Comparison of ENCODE assay signal across 11 mouse cellular contexts in the genomic region with DNA sequence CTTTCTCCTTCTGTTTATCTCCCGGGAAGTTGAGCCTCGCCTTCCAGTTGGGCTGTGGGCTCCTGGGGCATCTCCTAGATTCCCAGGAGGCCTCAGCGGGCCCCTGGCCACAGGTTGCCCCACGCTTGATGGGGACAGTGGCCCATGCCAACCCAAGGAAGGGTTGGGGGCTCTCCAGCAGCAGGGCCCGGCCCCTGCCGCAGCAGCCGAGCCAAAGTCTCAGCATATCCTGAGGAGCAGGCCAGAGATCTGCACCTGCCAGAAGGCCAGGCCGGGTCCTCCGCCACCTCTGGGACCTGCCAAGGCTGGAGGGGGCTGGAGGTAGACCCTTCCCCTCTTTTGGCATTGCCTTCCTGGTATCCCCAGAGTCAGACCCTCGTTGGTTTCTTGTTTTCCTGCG. TPM values are rescaled to one million over a fixed set of nuclear protein-coding genes. Genes with fewer than 3 reads are reported as not detected.
DNase-seq lines count a peak whose midpoint lies in the region; ATAC-seq and TF ChIP-seq lines count a peak whose summit lies in the region.
"Had no signal": no experiment of that assay in that cellular context is flagged by ENCODE, and none has a peak within 500 bp of the region (broad histone marks: within the 10 kb centered on the region; RNA-seq: fewer than 3 reads in every experiment).

No protein-coding gene starts in this region.

- WGBS in kidney, embryonic 14.5 days: 0% methylated on average over 10 of the region's 11 CpGs
- 4% methylated on average over 10 of the region's 11 CpGs for WGBS in embryonic facial prominence, embryonic 14.5 days
- 2% methylated on average over 11 of the region's 11 CpGs for WGBS in hindbrain, postnatal 0 days
- WGBS in neural tube, embryonic 11.5 days: 2% methylated on average over 11 of the region's 11 CpGs

- H3K27me3 ChIP-seq in kidney, embryonic 14.5 days (ENCODE audit: control insufficient read depth, insufficient read depth, low read length): peaks cover 64% of the 10 kb centered on the region
- H3K27me3 ChIP-seq in embryonic facial prominence, embryonic 14.5 days (replicated peaks; ENCODE audit: control insufficient read depth, insufficient read depth, low read length): peaks cover 66% of the 10 kb centered on the region
- H3K27me3 ChIP-seq in hindbrain, postnatal 0 days (ENCODE audit: insufficient read depth, low read length): peaks cover 5% of the 10 kb centered on the region
- peaks cover 49% of the 10 kb centered on the region for H3K27me3 ChIP-seq in neural tube, embryonic 11.5 days (ENCODE audit: control insufficient read depth, insufficient read depth, low read length)

- H3K36me3 ChIP-seq in kidney, embryonic 14.5 days (ENCODE audit: control insufficient read depth, insufficient read depth, low read length): no peaks in the 10 kb centered on the region
- no peaks in the 10 kb centered on the region for H3K36me3 ChIP-seq in embryonic facial prominence, embryonic 14.5 days (ENCODE audit: control insufficient read depth, insufficient read depth, low read length)
- H3K36me3 ChIP-seq in hindbrain, postnatal 0 days (ENCODE audit: insufficient read depth, low read length): no peaks in the 10 kb centered on the region
- no peaks in the 10 kb centered on the region for H3K36me3 ChIP-seq in neural tube, embryonic 11.5 days (ENCODE audit: control insufficient read depth, insufficient read depth, low read length)
- H3K36me3 ChIP-seq: liver, embryonic 15.5 days had no signal

- no peaks in the 10 kb centered on the region; the same call in 1 of the 2 replicates for H3K9me3 ChIP-seq in kidney, embryonic 14.5 days (ENCODE audit: control insufficient read depth, low read length)
- H3K9me3 ChIP-seq in embryonic facial prominence, embryonic 14.5 days (ENCODE audit: control insufficient read depth, low read length): no peaks in the 10 kb centered on the region
- H3K9me3 ChIP-seq in hindbrain, postnatal 0 days (ENCODE audit: low read length): no peaks in the 10 kb centered on the region
- no peaks in the 10 kb centered on the region for H3K9me3 ChIP-seq in neural tube, embryonic 11.5 days (ENCODE audit: control insufficient read depth, low read length)
- H3K9me3 ChIP-seq: liver, embryonic 15.5 days had no signal

- peak overlapping the region; percentile 50 for H3K4me3 ChIP-seq in kidney, embryonic 14.5 days (ENCODE audit: low read length)
- peak overlapping the region; percentile 48 for H3K4me3 ChIP-seq in embryonic facial prominence, embryonic 14.5 days (ENCODE audit: low read depth, low read length)
- H3K4me3 ChIP-seq in hindbrain, postnatal 0 days (ENCODE audit: low read length): peak overlapping the region; percentile 65
- H3K4me3 ChIP-seq in neural tube, embryonic 11.5 days (ENCODE audit: low read depth, low read length): peak overlapping the region; percentile 58
- H3K4me3 ChIP-seq: gastrocnemius, adult 2 months; liver, embryonic 15.5 days had no signal

- ATAC-seq in kidney, embryonic 14.5 days (ENCODE audit: low FRiP score, low TSS enrichment): no peak
- ATAC-seq in embryonic facial prominence, embryonic 14.5 days (ENCODE audit: low read depth): no peak
- ATAC-seq in hindbrain, postnatal 0 days: peak; percentile 25
- ATAC-seq in neural tube, embryonic 11.5 days (ENCODE audit: insufficient read depth, low FRiP score, low TSS enrichment): no peak

- H3K4me2 ChIP-seq in kidney, embryonic 14.5 days (replicated peaks; ENCODE audit: low read depth, low read length): peak overlapping the region; percentile 89
- peak overlapping the region; percentile 85 for H3K4me2 ChIP-seq in embryonic facial prominence, embryonic 14.5 days (ENCODE audit: low read depth, low read length)
- peak overlapping the region; percentile 77 for H3K4me2 ChIP-seq in hindbrain, postnatal 0 days (ENCODE audit: low read depth, low read length)
- peak overlapping the region; percentile 87 for H3K4me2 ChIP-seq in neural tube, embryonic 11.5 days (ENCODE audit: low read depth)
- H3K4me2 ChIP-seq: liver, embryonic 15.5 days had no signal

- no peak overlapping the region for H3K9ac ChIP-seq in kidney, embryonic 14.5 days (ENCODE audit: low read depth, low read length)
- no peak overlapping the region for H3K9ac ChIP-seq in embryonic facial prominence, embryonic 14.5 days (ENCODE audit: low read depth, low read length)
- H3K9ac ChIP-seq in hindbrain, postnatal 0 days (replicated peaks; ENCODE audit: low read length): peak overlapping the region; percentile 69
- H3K9ac ChIP-seq in neural tube, embryonic 11.5 days (ENCODE audit: low read length): peak overlapping the region; percentile 58
- H3K9ac ChIP-seq: liver, embryonic 15.5 days had no signal

- no peak for DNase-seq in kidney, postnatal 10 days
- no peak for DNase-seq in embryonic facial prominence, embryonic 14.5 days (ENCODE audit: low spot score)
- DNase-seq in hindbrain, postnatal 0 days (ENCODE audit: low spot score): no peak
- no peak for DNase-seq in neural tube, embryonic 11.5 days (ENCODE audit: low spot score)
- no peak for DNase-seq in cerebellum, adult 18-20 months
- DNase-seq in thymus, postnatal 4 days: no peak
- no peak for DNase-seq in retina, embryonic 14.5 days (ENCODE audit: low spot score)
- DNase-seq: gastrocnemius, adult 2 months; kidney, adult 9 months had no signal

- H3K27ac ChIP-seq in kidney, embryonic 14.5 days (ENCODE audit: low read depth, low read length): no peak overlapping the region
- H3K27ac ChIP-seq in embryonic facial prominence, embryonic 14.5 days (replicated peaks; ENCODE audit: low read depth, low read length): no peak overlapping the region
- H3K27ac ChIP-seq in hindbrain, postnatal 0 days: peak overlapping the region; percentile 52; the same call in 1 of the 2 replicates
- no peak overlapping the region for H3K27ac ChIP-seq in neural tube, embryonic 11.5 days (ENCODE audit: low read depth, low read length)
- H3K27ac ChIP-seq: gastrocnemius, adult 2 months; liver, embryonic 15.5 days had no signal

- H3K4me1 ChIP-seq in kidney, embryonic 14.5 days (ENCODE audit: control insufficient read depth, insufficient read depth, low read length): peaks cover 11% of the 10 kb centered on the region
- no peaks in the 10 kb centered on the region for H3K4me1 ChIP-seq in embryonic facial prominence, embryonic 14.5 days (ENCODE audit: control insufficient read depth, insufficient read depth, low read length)
- H3K4me1 ChIP-seq in hindbrain, postnatal 0 days (ENCODE audit: insufficient read depth, low read length): peaks cover 8% of the 10 kb centered on the region
- H3K4me1 ChIP-seq in neural tube, embryonic 11.5 days (ENCODE audit: control insufficient read depth, insufficient read depth, low read length): 0 out of 2 replicates have a peak, but pooled peaks cover 3% of the 10 kb centered on the region
- H3K4me1 ChIP-seq: liver, embryonic 15.5 days had no signal

- TF ChIP-seq CTCF in hindbrain, postnatal 0 days (IDR thresholded peaks at IDR 0.05; ENCODE audit: low read depth): no peak

RNA-seq across cellular contexts. Expression of a gene that starts 1.6 kb away (rescaled TPM):
- polyA plus RNA-seq in kidney, embryonic 14.5 days (2014; fragmentation: Nextera tagmentation; extraction: Ambion mirVana): 0.30 and 0.46 TPM in 2 replicates
- 4.0 and 4.9 TPM in 2 replicates for polyA plus RNA-seq in embryonic facial prominence, embryonic 14.5 days (2014; fragmentation: Nextera tagmentation; extraction: Ambion mirVana)
- 66.0 and 75.2 TPM in 2 replicates for total RNA-seq in hindbrain, postnatal 0 days (2014; rRNA removed)
- polyA plus RNA-seq in hindbrain, postnatal 0 days (2015; fragmentation: Nextera tagmentation; extraction: Ambion mirVana): 98.3 and 102 TPM in 2 replicates
- polyA plus RNA-seq in neural tube, embryonic 11.5 days (2014; fragmentation: Nextera tagmentation; extraction: Ambion mirVana): 16.9 and 18.1 TPM in 2 replicates
- total RNA-seq: gastrocnemius, adult 2 months had no signal

Comparison
In these comparisons a context has a peak if more than half of its experiments do, and no peak if none do; other contexts are left out.
1. H3K9ac ChIP-seq: peak in hindbrain, postnatal 0 days (single experiment) and neural tube, embryonic 11.5 days (single experiment); none in kidney, embryonic 14.5 days (single experiment) and embryonic facial prominence, embryonic 14.5 days (single experiment).
2. Peak in every context shown above with its lines, with median percentiles within 50 percentile points of each other: H3K4me2 ChIP-seq and H3K4me3 ChIP-seq.